Mouse (Mus musculus) MEL (cell line): ENCODE measurements around the gene Ywhae. TPM values are rescaled to one million over a fixed set of nuclear protein-coding genes. Genes with fewer than 3 reads are reported as not detected.

Experiments used
- DNase-seq: peaks from one replicate; pipeline ENCODE4 v3.0.0; 2011; ENCODE audit warnings: low read depth, low spot score
- H3K27ac ChIP-seq: 2 replicates; pipeline ENCODE4 v1.5.1; 2012; ENCODE audit warnings: low read depth, mild to moderate bottlenecking, control low read depth, low read length, moderate library complexity; ENCODE audit not compliant: control insufficient read depth
- H3K27me3 ChIP-seq, 2 experiments: fragments of 150-350 bp in 1 of 2; sonication (generic) in 1 of 2; 2 replicates each; pipeline ENCODE4 v1.6.1; 2012; ENCODE audit warnings: low read length in 2 of 2, mild to moderate bottlenecking in 2 of 2, improper control_type of control experiment in 1 of 2, moderate library complexity in 1 of 2; ENCODE audit not compliant: insufficient read depth in 2 of 2, control insufficient read depth in 1 of 2
- H3K36me3 ChIP-seq, 2 experiments: 2 replicates each; pipeline ENCODE4 v1.6.1; 2012 to 2014; ENCODE audit warnings: low read length in 2 of 2, improper control_type of control experiment in 1 of 2, inconsistent platforms in 1 of 2, mild to moderate bottlenecking in 1 of 2; ENCODE audit not compliant: insufficient read depth in 2 of 2, control insufficient read depth in 1 of 2
- H3K4me1 ChIP-seq, 2 experiments: fragments of 150-350 bp in 1 of 2; sonication (generic) in 1 of 2; 2 replicates each; pipeline ENCODE4 v1.6.1; 2012; ENCODE audit warnings: low read length in 2 of 2, improper control_type of control experiment in 1 of 2, mild to moderate bottlenecking in 1 of 2; ENCODE audit not compliant: insufficient read depth in 2 of 2, control insufficient read depth in 1 of 2
- H3K4me3 ChIP-seq, 2 experiments: fragments of 150-350 bp in 1 of 2; sonication (generic) in 1 of 2; 2 replicates each; pipeline ENCODE4 v1.5.1; 2012; ENCODE audit warnings: low read depth in 2 of 2, low read length in 2 of 2, mild to moderate bottlenecking in 2 of 2, moderate library complexity in 2 of 2, control low read depth in 1 of 2, improper control_type of control experiment in 1 of 2; ENCODE audit not compliant: control insufficient read depth in 1 of 2, insufficient read depth in 1 of 2
- H3K79me2 ChIP-seq: 2 replicates; pipeline ENCODE4 v1.6.1; 2012; ENCODE audit warnings: mild to moderate bottlenecking, low read length, moderate library complexity; ENCODE audit not compliant: control insufficient read depth, poor library complexity, insufficient read depth
- H3K9ac ChIP-seq: 2 replicates; pipeline ENCODE4 v1.6.1; 2012; ENCODE audit warnings: low read depth, mild to moderate bottlenecking, control low read depth, low read length, moderate library complexity; ENCODE audit not compliant: control insufficient read depth, poor library complexity, severe bottlenecking
- H3K9me3 ChIP-seq: fragments of 150-350 bp; sonication (generic); replicated peaks from 2 replicates; pipeline ENCODE4 v1.6.1; 2012; ENCODE audit warnings: mild to moderate bottlenecking, low read length, improper control_type of control experiment, moderate library complexity; ENCODE audit not compliant: insufficient read depth
- CHD1 ChIP-seq: IDR thresholded peaks from 2 replicates; pipeline ENCODE4 v1.6.1; 2012; ENCODE audit warnings: low read depth, mild to moderate bottlenecking, inconsistent platforms, low read length, improper control_type of control experiment
- CTCF ChIP-seq, 3 experiments: IDR thresholded peaks in 2 of 3; conservative IDR thresholded peaks in 1 of 3; 2 replicates each; pipeline ENCODE4 v1.5.1; 2011 to 2012; ENCODE audit warnings: low read length in 3 of 3, low read depth in 2 of 3, mild to moderate bottlenecking in 2 of 3, improper control_type of control experiment in 1 of 3, inconsistent platforms in 1 of 3, mixed read lengths in 1 of 3, moderate library complexity in 1 of 3; ENCODE audit not compliant: control insufficient read depth in 1 of 3, insufficient read depth in 1 of 3, poor library complexity in 1 of 3, severe bottlenecking in 1 of 3
- E2F4 ChIP-seq: IDR thresholded peaks from 2 replicates; pipeline ENCODE4 v1.6.1; 2011; ENCODE audit warnings: low read depth, low read length, improper control_type of control experiment, borderline replicate concordance
- EP300 ChIP-seq, 2 experiments: IDR thresholded peaks; 2 replicates each; pipeline ENCODE4 v1.6.1; 2011; ENCODE audit warnings: improper control_type of control experiment in 2 of 2, low read length in 2 of 2, low read depth in 1 of 2, mild to moderate bottlenecking in 1 of 2
- ETS1 ChIP-seq: IDR thresholded peaks from 2 replicates; pipeline ENCODE4 v1.6.1; 2012; ENCODE audit warnings: low read depth, mild to moderate bottlenecking, inconsistent platforms, low read length, improper control_type of control experiment, moderate library complexity
- GABPA ChIP-seq: IDR thresholded peaks from 2 replicates; pipeline ENCODE4 v1.6.1; 2012; ENCODE audit warnings: low read depth, mild to moderate bottlenecking, inconsistent platforms, low read length, improper control_type of control experiment, moderate library complexity
- GATA1 ChIP-seq: IDR thresholded peaks from 2 replicates; pipeline ENCODE4 v1.6.1; 2011; ENCODE audit warnings: low read depth, low read length, improper control_type of control experiment
- JUND ChIP-seq: IDR thresholded peaks from 2 replicates; pipeline ENCODE4 v1.6.1; 2011; ENCODE audit warnings: low read depth, mild to moderate bottlenecking, improper control_type of control experiment, low read length
- MAFK ChIP-seq: IDR thresholded peaks from 2 replicates; pipeline ENCODE4 v1.6.1; 2011; ENCODE audit warnings: low read depth, mild to moderate bottlenecking, low read length, improper control_type of control experiment, borderline replicate concordance
- MAX ChIP-seq: IDR thresholded peaks from 2 replicates; pipeline ENCODE4 v1.6.1; 2011; ENCODE audit warnings: low read length, improper control_type of control experiment
- MXI1 ChIP-seq: IDR thresholded peaks from 2 replicates; pipeline ENCODE4 v1.6.1; 2011; ENCODE audit warnings: mild to moderate bottlenecking, low read depth, low read length, improper control_type of control experiment
- MYB ChIP-seq: IDR thresholded peaks from 2 replicates; pipeline ENCODE4 v1.6.1; 2011; ENCODE audit warnings: mild to moderate bottlenecking, low read depth, low read length, improper control_type of control experiment
- MYC ChIP-seq: IDR thresholded peaks from 2 replicates; pipeline ENCODE4 v1.6.1; 2011; ENCODE audit warnings: low read depth, mild to moderate bottlenecking, low read length, improper control_type of control experiment, moderate library complexity
- RAD21 ChIP-seq: IDR thresholded peaks from 2 replicates; pipeline ENCODE4 v1.6.1; 2011; ENCODE audit warnings: mild to moderate bottlenecking, low read depth, low read length, improper control_type of control experiment
- SIN3A ChIP-seq: IDR thresholded peaks from 2 replicates; pipeline ENCODE4 v1.6.1; 2012; ENCODE audit warnings: low read length, improper control_type of control experiment, inconsistent platforms
- TBP ChIP-seq: IDR thresholded peaks from 2 replicates; pipeline ENCODE4 v1.8.0; 2011; ENCODE audit warnings: low read depth, low read length, improper control_type of control experiment
- TCF12 ChIP-seq: IDR thresholded peaks from 2 replicates; pipeline ENCODE4 v1.6.1; 2014; ENCODE audit warnings: low read depth, mild to moderate bottlenecking, inconsistent platforms, low read length, improper control_type of control experiment, moderate library complexity
- USF2 ChIP-seq, 2 experiments: IDR thresholded peaks; 2 replicates each; pipeline ENCODE4 v1.6.1; 2011 to 2012; ENCODE audit warnings: improper control_type of control experiment in 2 of 2, low read length in 2 of 2, borderline replicate concordance in 1 of 2, inconsistent platforms in 1 of 2, low read depth in 1 of 2, mild to moderate bottlenecking in 1 of 2; ENCODE audit not compliant: insufficient read depth in 1 of 2
- ZKSCAN1 ChIP-seq: IDR thresholded peaks from 2 replicates; pipeline ENCODE4 v1.6.1; 2012; ENCODE audit warnings: low read depth, mild to moderate bottlenecking, inconsistent platforms, low read length, improper control_type of control experiment, moderate library complexity
- ZMIZ1 ChIP-seq: IDR thresholded peaks from 2 replicates; pipeline ENCODE4 v1.6.1; 2012; ENCODE audit warnings: low read depth, mild to moderate bottlenecking, inconsistent platforms, low read length, improper control_type of control experiment, moderate library complexity
- ZNF384 ChIP-seq: IDR thresholded peaks from 2 replicates; pipeline ENCODE4 v1.6.1; 2012; ENCODE audit warnings: low read depth, mild to moderate bottlenecking, inconsistent platforms, low read length, improper control_type of control experiment
- polyA plus RNA-seq, 2 experiments: library from polyadenylated mRNA; stranded (reverse) in 1 of 2; unstranded in 1 of 2; fragments of >175 nt in 1 of 2; fragments of >200 nt in 1 of 2; gene quantifications; 2 replicates each; pipeline versions ENCODE4 v1.2.1 to v1.2.4; 2012; ENCODE audit warnings: low replicate concordance in 2 of 2, low read depth in 1 of 2; ENCODE audit not compliant: insufficient read length in 2 of 2, insufficient read depth in 1 of 2, missing spikeins in 1 of 2
- total RNA-seq: library from RNA; depleted of rRNA; stranded (reverse); fragments of 300-350 nt; gene quantifications from 2 replicates; pipeline ENCODE4 v1.2.3, GENCODE M21; 2012

The Ywhae gene
- total and polyA plus RNA-seq, 3 experiments, result 303 to 855 (median 755) TPM

- H3K4me1 ChIP-seq, result peaks cover 41 to 42% of the 10 kb centered on the region in 2 experiments
- no peak overlapping the region for H3K27ac ChIP-seq
- DNase-seq, result no peak
- TF ChIP-seq JUND (no peak), GATA1 (no peak), CHD1 (no peak), USF2 (IDR thresholded peaks at IDR 0.05; ENCODE audit: borderline replicate concordance in 1 of 2, insufficient read depth in 1 of 2, low read depth in 1 of 2, low read length in 2 of 2) (no peak), ZMIZ1 (no peak), MAFK (no peak), RAD21 (no peak), GABPA (no peak), E2F4 (no peak), MYB (no peak), ZKSCAN1 (no peak), TCF12 (no peak), TBP (no peak), EP300 (IDR thresholded peaks at IDR 0.05; ENCODE audit: low read depth in 1 of 2, low read length in 2 of 2) (no peak), MAX (no peak)
- H3K9me3 ChIP-seq, result no peaks in the 10 kb centered on the region
- H3K27me3 ChIP-seq, result no peaks in the 10 kb centered on the region
- peaks cover 34 to 85% of the 10 kb centered on the region in 2 experiments for H3K36me3 ChIP-seq
- no peak overlapping the region for H3K9ac ChIP-seq
- H3K4me3 ChIP-seq, result no peak overlapping the region
- peaks cover 93% of the 10 kb centered on the region for H3K79me2 ChIP-seq
Measured at GRCm38 (mm10) chr11:75738477-75738821, 5.8 kb downstream of the Ywhae start.

- peak; percentile 77 for DNase-seq
- H3K9me3 ChIP-seq, result no peaks in the 10 kb centered on the region
- peaks cover 34 to 86% of the 10 kb centered on the region in 2 experiments for H3K36me3 ChIP-seq
- no peaks in the 10 kb centered on the region for H3K27me3 ChIP-seq
- no peak overlapping the region for H3K27ac ChIP-seq
- H3K9ac ChIP-seq, result no peak overlapping the region
- peaks cover 43 to 44% of the 10 kb centered on the region in 2 experiments for H3K4me1 ChIP-seq
- peak; percentile 50; the same call in 1 of the 2 replicates for TF ChIP-seq SIN3A
- no peak for TF ChIP-seq ZKSCAN1
- peak in 1 of 2 experiments; percentile 16; a peak in 1 of 4 replicates for TF ChIP-seq EP300 (IDR thresholded peaks at IDR 0.05; ENCODE audit: low read depth in 1 of 2, low read length in 2 of 2)
- TF ChIP-seq ETS1, result peak; percentile 45
- TF ChIP-seq MAFK, result no peak
- no peak for TF ChIP-seq ZNF384
- no peak for TF ChIP-seq CTCF (IDR thresholded peaks at IDR 0.05 in 2 of 3, conservative IDR thresholded peaks at IDR 0.05 in 1 of 3; ENCODE audit: control insufficient read depth in 1 of 3, insufficient read depth in 1 of 3, low read depth in 2 of 3, low read length in 3 of 3, poor library complexity in 1 of 3, severe bottlenecking in 1 of 3)
- 0 out of 2 replicates have a peak, but pooled peaks have one; percentile 39 for TF ChIP-seq MXI1
- TF ChIP-seq MYC, result 0 out of 2 replicates have a peak, but pooled peaks have one; percentile 12
- peaks cover 90% of the 10 kb centered on the region for H3K79me2 ChIP-seq
- no peak overlapping the region for H3K4me3 ChIP-seq
Measured at GRCm38 (mm10) chr11:75740204-75740603, 7.5 kb downstream of the Ywhae start.
